Mouse (Mus musculus): ENCODE data around the gene Galnt15. TPM values are rescaled to one million over a fixed set of nuclear protein-coding genes. Genes with fewer than 3 reads are reported as not detected.

Galnt15 gene
- polyA plus RNA-seq, 1 experiment, result not detected

DNA sequence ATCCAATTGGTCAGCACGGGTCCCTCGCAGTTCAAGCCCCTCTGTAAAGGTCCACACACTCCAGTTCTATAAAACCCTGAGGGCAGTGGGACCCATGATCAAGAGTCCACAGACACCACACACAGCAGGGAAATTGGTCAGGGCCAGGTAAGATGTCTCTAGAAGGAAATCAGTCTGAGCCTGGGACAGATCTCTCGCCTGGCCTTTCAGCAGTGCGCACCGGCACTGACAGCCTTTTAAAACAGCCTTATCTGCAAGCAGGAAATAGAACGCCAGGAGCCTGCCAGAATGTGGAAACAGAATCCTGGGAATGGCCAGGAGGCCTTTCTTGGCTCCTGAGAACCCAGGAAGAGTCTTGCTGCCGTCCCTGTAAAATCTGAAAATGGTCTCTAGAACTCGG is 27.0 kb downstream of the Galnt15 start:
- H3K27ac ChIP-seq (ENCODE audit: insufficient read depth, low read length), result no peak overlapping the region
- no peaks in the 10 kb centered on the region for H3K36me3 ChIP-seq (ENCODE audit: control insufficient read depth, insufficient read depth, low read length, poor library complexity, severe bottlenecking)
- H3K4me3 ChIP-seq (ENCODE audit: low read depth, low read length), result peak overlapping the region; percentile 6; the same call in 1 of the 2 replicates
- H3K9ac ChIP-seq (ENCODE audit: low read depth, poor library complexity, severe bottlenecking), result 0 out of 2 replicates have a peak overlapping the region, but pooled peaks have one; percentile 17
- no peaks in the 10 kb centered on the region for H3K27me3 ChIP-seq (ENCODE audit: control insufficient read depth, insufficient read depth, low read length, poor library complexity, severe bottlenecking)
- H3K9me3 ChIP-seq (replicated peaks; ENCODE audit: control insufficient read depth, insufficient read depth, low read length, poor library complexity, severe bottlenecking), result no peaks in the 10 kb centered on the region
- H3K4me1 ChIP-seq (ENCODE audit: control insufficient read depth, insufficient read depth, low read length), result peaks cover 16% of the 10 kb centered on the region
- TF ChIP-seq EP300 (IDR thresholded peaks at IDR 0.05; ENCODE audit: insufficient read depth, low read depth, low read length) (no peak), CTCF (IDR thresholded peaks at IDR 0.05; ENCODE audit: low read depth, low read length) (no peak), POLR2A (IDR thresholded peaks at IDR 0.05; ENCODE audit: insufficient read depth, low read length) (no peak)

DNA sequence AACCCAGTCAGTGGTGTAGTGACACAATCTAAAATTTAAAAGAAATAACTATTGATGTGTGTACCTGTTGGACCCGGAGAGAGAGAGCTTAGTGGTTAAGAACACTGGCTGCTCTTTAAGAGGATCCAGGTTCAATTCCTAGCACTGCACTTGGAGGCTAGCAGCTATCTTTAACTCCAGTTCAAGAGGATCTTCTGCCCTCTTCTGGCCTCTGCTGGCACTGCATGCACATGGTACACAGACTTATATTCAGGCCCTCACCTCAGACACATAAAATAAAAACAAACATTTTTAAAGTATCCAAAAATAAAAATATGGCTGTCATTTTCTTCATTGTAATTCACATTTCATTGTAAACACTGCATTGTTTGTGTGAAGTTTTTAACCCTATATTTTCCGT is 27.9 kb downstream of the Galnt15 start:
- H3K27ac ChIP-seq (ENCODE audit: insufficient read depth, low read length), result no peak overlapping the region
- H3K9me3 ChIP-seq (replicated peaks; ENCODE audit: control insufficient read depth, insufficient read depth, low read length, poor library complexity, severe bottlenecking), result no peaks in the 10 kb centered on the region
- H3K4me1 ChIP-seq (ENCODE audit: control insufficient read depth, insufficient read depth, low read length), result peaks cover 20% of the 10 kb centered on the region
- no peaks in the 10 kb centered on the region for H3K36me3 ChIP-seq (ENCODE audit: control insufficient read depth, insufficient read depth, low read length, poor library complexity, severe bottlenecking)
- H3K4me3 ChIP-seq (ENCODE audit: low read depth, low read length), result no peak overlapping the region
- H3K27me3 ChIP-seq (ENCODE audit: control insufficient read depth, insufficient read depth, low read length, poor library complexity, severe bottlenecking), result no peaks in the 10 kb centered on the region
- no peak overlapping the region for H3K9ac ChIP-seq (ENCODE audit: low read depth, poor library complexity, severe bottlenecking)
- peak; percentile 50 for TF ChIP-seq CTCF (IDR thresholded peaks at IDR 0.05; ENCODE audit: low read depth, low read length)
- no peak for TF ChIP-seq EP300 (IDR thresholded peaks at IDR 0.05; ENCODE audit: insufficient read depth, low read depth, low read length)

DNA sequence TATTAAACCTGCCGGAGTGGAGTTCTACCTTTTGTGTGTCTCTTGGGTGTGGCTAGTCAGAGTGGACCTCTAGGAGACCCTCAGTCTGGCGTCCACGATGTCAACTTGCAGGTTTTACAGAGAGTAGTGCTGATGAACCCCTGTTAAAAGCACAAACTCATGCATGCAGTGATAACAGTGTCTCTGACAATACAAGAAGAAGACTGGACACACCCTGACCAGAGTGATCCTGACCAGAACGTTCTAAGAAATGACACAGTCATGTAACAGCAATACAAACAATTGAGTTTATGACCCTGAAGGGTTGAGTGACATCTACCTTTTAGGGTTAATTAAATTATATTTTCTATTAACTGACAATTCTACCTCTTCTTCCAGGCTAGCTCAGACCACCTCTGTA is 28.9 kb downstream of the Galnt15 start:
- Histone ChIP-seq H3K27me3 (ENCODE audit: control insufficient read depth, insufficient read depth, low read length, poor library complexity, severe bottlenecking) (no peaks in the 10 kb centered on the region), H3K4me1 (ENCODE audit: control insufficient read depth, insufficient read depth, low read length) (peaks cover 20% of the 10 kb centered on the region), H3K36me3 (ENCODE audit: control insufficient read depth, insufficient read depth, low read length, poor library complexity, severe bottlenecking) (no peaks in the 10 kb centered on the region), H3K9me3 (replicated peaks; ENCODE audit: control insufficient read depth, insufficient read depth, low read length, poor library complexity, severe bottlenecking) (no peaks in the 10 kb centered on the region), H3K27ac (ENCODE audit: insufficient read depth, low read length) (no peak overlapping the region), H3K4me3 (ENCODE audit: low read depth, low read length) (no peak overlapping the region), H3K9ac (ENCODE audit: low read depth, poor library complexity, severe bottlenecking) (no peak overlapping the region)
- TF ChIP-seq POLR2A (IDR thresholded peaks at IDR 0.05; ENCODE audit: insufficient read depth, low read length), result no peak
- TF ChIP-seq CTCF (IDR thresholded peaks at IDR 0.05; ENCODE audit: low read depth, low read length), result no peak
- no peak for TF ChIP-seq EP300 (IDR thresholded peaks at IDR 0.05; ENCODE audit: insufficient read depth, low read depth, low read length)

DNA sequence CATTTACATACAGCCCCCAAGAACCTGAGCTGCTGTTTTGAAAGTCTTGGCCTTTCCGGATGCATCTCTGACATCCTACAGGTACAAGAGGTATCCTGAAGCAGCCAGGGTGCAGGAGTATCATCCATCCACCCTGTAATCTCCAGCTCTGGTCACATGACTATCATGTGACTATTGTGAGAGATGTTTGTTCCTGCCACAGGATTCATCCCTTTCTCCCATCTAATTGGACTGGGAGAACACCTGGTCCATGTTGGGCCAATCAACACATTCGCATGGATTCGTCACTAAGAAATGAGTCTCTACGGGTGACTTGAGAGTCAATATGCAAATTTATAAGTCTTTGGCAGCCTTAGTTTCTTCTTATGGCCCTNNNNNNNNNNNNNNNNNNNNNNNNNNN is 32.6 kb downstream of the Galnt15 start:
- Histone ChIP-seq H3K27ac (ENCODE audit: insufficient read depth, low read length) (no peak overlapping the region), H3K4me3 (ENCODE audit: low read depth, low read length) (peak overlapping the region; percentile 35)
- TF ChIP-seq POLR2A (IDR thresholded peaks at IDR 0.05; ENCODE audit: insufficient read depth, low read length) (no peak), CTCF (IDR thresholded peaks at IDR 0.05; ENCODE audit: low read depth, low read length) (no peak), EP300 (IDR thresholded peaks at IDR 0.05; ENCODE audit: insufficient read depth, low read depth, low read length) (no peak)

GRCm38 (mm10) chr14:32072807-32073206 is 44.0 kb downstream of the Galnt15 start:
- H3K9me3 ChIP-seq (replicated peaks; ENCODE audit: control insufficient read depth, insufficient read depth, low read length, poor library complexity, severe bottlenecking), result no peaks in the 10 kb centered on the region
- no peak overlapping the region for H3K4me3 ChIP-seq (ENCODE audit: low read depth, low read length)
- no peak overlapping the region for H3K9ac ChIP-seq (ENCODE audit: low read depth, poor library complexity, severe bottlenecking)
- no peaks in the 10 kb centered on the region for H3K4me1 ChIP-seq (ENCODE audit: control insufficient read depth, insufficient read depth, low read length)
- TF ChIP-seq EP300 (IDR thresholded peaks at IDR 0.05; ENCODE audit: insufficient read depth, low read depth, low read length) (no peak), POLR2A (IDR thresholded peaks at IDR 0.05; ENCODE audit: insufficient read depth, low read length) (no peak), CTCF (IDR thresholded peaks at IDR 0.05; ENCODE audit: low read depth, low read length) (no peak)
- H3K36me3 ChIP-seq (ENCODE audit: control insufficient read depth, insufficient read depth, low read length, poor library complexity, severe bottlenecking), result no peaks in the 10 kb centered on the region
- H3K27me3 ChIP-seq (ENCODE audit: control insufficient read depth, insufficient read depth, low read length, poor library complexity, severe bottlenecking), result no peaks in the 10 kb centered on the region
- H3K27ac ChIP-seq (ENCODE audit: insufficient read depth, low read length), result no peak overlapping the region

More for the DNA sequence above, 32.6 kb downstream of the Galnt15 start:
- H3K4me1 ChIP-seq (ENCODE audit: control insufficient read depth, insufficient read depth, low read length), result peaks cover 8% of the 10 kb centered on the region
- no peaks in the 10 kb centered on the region for H3K27me3 ChIP-seq (ENCODE audit: control insufficient read depth, insufficient read depth, low read length, poor library complexity, severe bottlenecking)
- H3K9ac ChIP-seq (ENCODE audit: low read depth, poor library complexity, severe bottlenecking), result no peak overlapping the region
- no peaks in the 10 kb centered on the region for H3K9me3 ChIP-seq (replicated peaks; ENCODE audit: control insufficient read depth, insufficient read depth, low read length, poor library complexity, severe bottlenecking)
- H3K36me3 ChIP-seq (ENCODE audit: control insufficient read depth, insufficient read depth, low read length, poor library complexity, severe bottlenecking), result no peaks in the 10 kb centered on the region

- Histone ChIP-seq H3K27ac (ENCODE audit: insufficient read depth, low read length) (no peak overlapping the region), H3K36me3 (ENCODE audit: control insufficient read depth, insufficient read depth, low read length, poor library complexity, severe bottlenecking) (no peaks in the 10 kb centered on the region), H3K9ac (ENCODE audit: low read depth, poor library complexity, severe bottlenecking) (no peak overlapping the region), H3K4me1 (ENCODE audit: control insufficient read depth, insufficient read depth, low read length) (no peaks in the 10 kb centered on the region), H3K27me3 (ENCODE audit: control insufficient read depth, insufficient read depth, low read length, poor library complexity, severe bottlenecking) (no peaks in the 10 kb centered on the region), H3K4me3 (ENCODE audit: low read depth, low read length) (no peak overlapping the region), H3K9me3 (replicated peaks; ENCODE audit: control insufficient read depth, insufficient read depth, low read length, poor library complexity, severe bottlenecking) (no peaks in the 10 kb centered on the region)
- no peak for TF ChIP-seq POLR2A (IDR thresholded peaks at IDR 0.05; ENCODE audit: insufficient read depth, low read length)
- TF ChIP-seq EP300 (IDR thresholded peaks at IDR 0.05; ENCODE audit: insufficient read depth, low read depth, low read length), result no peak
- TF ChIP-seq CTCF (IDR thresholded peaks at IDR 0.05; ENCODE audit: low read depth, low read length), result no peak
Measured at GRCm38 (mm10) chr14:32073211-32073685, 44.5 kb downstream of the Galnt15 start.
